Mouse (Mus musculus): ENCODE measurements around the gene Gm21958. TPM values are rescaled to one million over a fixed set of nuclear protein-coding genes. Genes with fewer than 3 reads are reported as not detected.
"Not testable (repeated sequence)": the region's sequence is repeated elsewhere in the genome, so short reads cannot be mapped to it uniquely, and the experiment has no call there.

Gm21958 gene
- total and polyA plus RNA-seq, 3 experiments = 0.45 TPM; not detected in 2

DNA sequence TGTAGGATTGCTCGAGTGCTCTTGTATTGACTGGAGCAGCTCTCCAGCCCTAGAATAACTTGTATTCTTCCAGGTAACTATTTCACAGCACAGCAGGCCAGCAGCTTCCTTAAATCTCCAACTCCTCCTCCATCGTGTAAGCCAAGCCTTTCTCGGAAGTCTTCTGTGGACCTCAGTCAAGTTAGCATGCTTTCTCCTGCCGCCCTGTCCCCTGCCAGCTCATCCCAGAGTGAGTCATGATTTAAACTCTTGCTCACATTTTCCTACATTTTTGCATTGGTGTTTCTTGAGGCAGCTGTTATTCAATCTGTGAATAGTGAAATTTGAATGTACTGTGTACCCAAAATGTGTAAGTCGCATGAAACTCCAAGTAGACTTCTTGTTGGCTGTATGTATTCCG, 1.3 kb upstream of the Gm21958 start:
- Histone ChIP-seq H3K27me3 (ENCODE audit: control insufficient read depth in 1 of 2, insufficient read depth in 2 of 2, low read length in 2 of 2) (no peaks in the 10 kb centered on the region), H3K4me1 (ENCODE audit: control insufficient read depth in 1 of 2, insufficient read depth in 2 of 2, low read length in 2 of 2) (peaks cover 0 to 4% of the 10 kb centered on the region in 2 experiments; a peak in 2 of 4 replicates), H3K9me3 (replicated peaks; ENCODE audit: insufficient read depth, low read length) (no peaks in the 10 kb centered on the region), H3K36me3 (ENCODE audit: control insufficient read depth in 1 of 2, insufficient read depth in 2 of 2, low read length in 2 of 2) (peaks cover 0 to 55% of the 10 kb centered on the region in 2 experiments; a peak in 3 of 4 replicates), H3K4me3 (ENCODE audit: control insufficient read depth in 1 of 2, insufficient read depth in 1 of 2, low read depth in 2 of 2, low read length in 2 of 2) (no peak overlapping the region), H3K79me2 (ENCODE audit: control insufficient read depth, insufficient read depth, low read length, poor library complexity) (no peaks in the 10 kb centered on the region), H3K9ac (ENCODE audit: control insufficient read depth, low read depth, low read length, poor library complexity, severe bottlenecking) (no peak overlapping the region), H3K27ac (ENCODE audit: control insufficient read depth, low read depth, low read length) (no peak overlapping the region)
- TF ChIP-seq MEF2A (IDR thresholded peaks at IDR 0.05; ENCODE audit: extremely low read depth, insufficient replicate concordance, low read depth, low read length, poor library complexity, severe bottlenecking) (no peak), E2F4 (IDR thresholded peaks at IDR 0.05; ENCODE audit: borderline replicate concordance, low read depth, low read length) (no peak), MYB (IDR thresholded peaks at IDR 0.05; ENCODE audit: low read depth, low read length) (no peak), MAFK (IDR thresholded peaks at IDR 0.05; ENCODE audit: borderline replicate concordance, low read depth, low read length) (no peak), NELFE (IDR thresholded peaks at IDR 0.05; ENCODE audit: low read depth, low read length) (no peak), ZC3H11A (IDR thresholded peaks at IDR 0.05; ENCODE audit: low read depth, low read length) (no peak), MXI1 (IDR thresholded peaks at IDR 0.05; ENCODE audit: low read depth, low read length) (no peak), RAD21 (IDR thresholded peaks at IDR 0.05; ENCODE audit: low read depth, low read length) (no peak), ELF1 (IDR thresholded peaks at IDR 0.05; ENCODE audit: low read depth, low read length) (no peak), KAT2A (conservative IDR thresholded peaks at IDR 0.05; ENCODE audit: low read depth, low read length) (no peak), SMC3 (IDR thresholded peaks at IDR 0.05; ENCODE audit: low read depth, low read length) (no peak), TBP (IDR thresholded peaks at IDR 0.05; ENCODE audit: low read depth, low read length) (no peak), NRF1 (IDR thresholded peaks at IDR 0.05; ENCODE audit: insufficient read depth, low read depth, low read length, poor library complexity, severe bottlenecking) (no peak)
- no peak for DNase-seq (ENCODE audit: low read depth, low spot score)

DNA sequence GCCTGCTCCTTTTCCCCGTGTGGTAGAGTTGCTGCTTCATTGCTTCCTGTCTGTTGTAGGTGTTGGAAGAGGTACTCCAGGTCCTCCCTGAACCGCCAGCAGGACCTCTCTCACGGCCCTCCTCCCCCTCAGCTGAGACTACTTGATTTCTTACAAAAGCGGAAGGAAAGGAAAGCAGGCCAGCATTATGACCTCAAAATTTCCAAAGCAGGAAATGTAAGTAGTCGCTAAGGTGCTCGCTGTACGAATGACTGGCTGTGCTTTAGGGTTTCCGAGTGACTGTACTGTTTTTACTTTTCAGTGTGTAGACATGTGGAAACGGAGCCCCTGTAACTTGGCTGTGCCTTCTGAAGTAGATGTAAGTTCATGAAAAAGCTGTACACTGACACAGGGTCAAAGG, 5.2 kb downstream of the Gm21958 start:
- Histone ChIP-seq H3K4me1 (ENCODE audit: control insufficient read depth in 1 of 2, insufficient read depth in 2 of 2, low read length in 2 of 2) (no peaks in the 10 kb centered on the region), H3K27me3 (ENCODE audit: control insufficient read depth in 1 of 2, insufficient read depth in 2 of 2, low read length in 2 of 2) (no peaks in the 10 kb centered on the region), H3K27ac (ENCODE audit: control insufficient read depth, low read depth, low read length) (no peak overlapping the region), H3K36me3 (ENCODE audit: control insufficient read depth in 1 of 2, insufficient read depth in 2 of 2, low read length in 2 of 2) (peaks cover 0 to 40% of the 10 kb centered on the region in 2 experiments; a peak in 2 of 4 replicates), H3K9ac (ENCODE audit: control insufficient read depth, low read depth, low read length, poor library complexity, severe bottlenecking) (no peak overlapping the region), H3K4me3 (ENCODE audit: control insufficient read depth in 1 of 2, insufficient read depth in 1 of 2, low read depth in 2 of 2, low read length in 2 of 2) (no peak overlapping the region), H3K79me2 (ENCODE audit: control insufficient read depth, insufficient read depth, low read length, poor library complexity) (no peaks in the 10 kb centered on the region), H3K9me3 (replicated peaks; ENCODE audit: insufficient read depth, low read length) (no peaks in the 10 kb centered on the region)
- no peak for DNase-seq (ENCODE audit: low read depth, low spot score)
- TF ChIP-seq SMC3 (IDR thresholded peaks at IDR 0.05; ENCODE audit: low read depth, low read length) = no peak
- TF ChIP-seq ZKSCAN1 (IDR thresholded peaks at IDR 0.05; ENCODE audit: low read depth, low read length) = no peak
- TF ChIP-seq RCOR1 (IDR thresholded peaks at IDR 0.05; ENCODE audit: low read depth, low read length) = no peak
- no peak for TF ChIP-seq NELFE (IDR thresholded peaks at IDR 0.05; ENCODE audit: low read depth, low read length)

DNA sequence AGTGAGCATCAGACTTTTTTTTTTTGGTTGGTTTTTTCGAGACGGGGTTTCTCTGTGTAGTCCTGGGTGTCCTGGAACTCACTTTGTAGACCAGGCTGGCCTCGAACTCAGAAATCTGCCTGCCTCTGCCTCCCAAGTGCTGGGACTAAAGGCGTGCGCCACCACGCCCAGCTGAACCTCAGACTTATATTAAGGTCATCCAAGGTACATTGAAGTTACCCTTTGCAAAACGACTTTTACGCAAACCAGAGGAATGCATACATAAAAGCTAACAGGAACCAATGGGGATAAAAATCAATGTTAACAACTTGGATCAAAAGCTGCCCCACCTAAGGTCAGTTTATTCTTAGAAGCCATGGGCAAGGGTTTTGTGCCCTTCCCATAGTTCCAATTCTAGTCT, 10.0 kb downstream of the Gm21958 start:
- not testable (repeated sequence) for H3K4me3 ChIP-seq (ENCODE audit: control insufficient read depth in 1 of 2, insufficient read depth in 1 of 2, low read depth in 2 of 2, low read length in 2 of 2); H3K79me2 ChIP-seq (ENCODE audit: control insufficient read depth, insufficient read depth, low read length, poor library complexity); H3K9ac ChIP-seq (ENCODE audit: control insufficient read depth, low read depth, low read length, poor library complexity, severe bottlenecking); H3K4me1 ChIP-seq (ENCODE audit: control insufficient read depth in 1 of 2, insufficient read depth in 2 of 2, low read length in 2 of 2); DNase-seq (ENCODE audit: low read depth, low spot score); H3K27me3 ChIP-seq (ENCODE audit: control insufficient read depth in 1 of 2, insufficient read depth in 2 of 2, low read length in 2 of 2); H3K9me3 ChIP-seq (replicated peaks; ENCODE audit: insufficient read depth, low read length); H3K27ac ChIP-seq (ENCODE audit: control insufficient read depth, low read depth, low read length)
- peaks cover 2 to 40% of the 10 kb centered on the region in 2 experiments for H3K36me3 ChIP-seq (ENCODE audit: control insufficient read depth in 1 of 2, insufficient read depth in 2 of 2, low read length in 2 of 2)

Data from MEL (cell line).